Mouse (Mus musculus) forebrain, embryonic 14.5 days (tissue): ENCODE measurements around the gene Ssx9. TPM values are rescaled to one million over a fixed set of nuclear protein-coding genes. Genes with fewer than 3 reads are reported as not detected.
"Not testable (repeated sequence)": the region's sequence is repeated elsewhere in the genome, so short reads cannot be mapped to it uniquely, and the experiment has no call there.

ENCODE experiments used
- ATAC-seq: fragments of 200-750 bp; cut with Nextera tagmentation; 2 replicates; pipeline ENCODE4 v1.8.0; 2017; ENCODE audit warnings: mild to moderate bottlenecking, moderate library complexity
- DNase-seq: peaks from one replicate; pipeline ENCODE4 v3.0.0-alpha.2; 2015; ENCODE audit warnings: low spot score
- H3K27ac ChIP-seq: fragments of 300-500 bp; sonication (generic); 2 replicates; pipeline ENCODE4 v1.5.1; 2014; ENCODE audit warnings: low read depth, mild to moderate bottlenecking, control low read depth, low read length, moderate library complexity
- H3K27me3 ChIP-seq: fragments of 300-500 bp; sonication (generic); replicated peaks from 2 replicates; pipeline ENCODE4 v1.6.1; 2014; ENCODE audit warnings: low read length, control low read depth, mixed read lengths; ENCODE audit not compliant: control insufficient read depth, insufficient read depth
- H3K36me3 ChIP-seq: fragments of 300-500 bp; sonication (generic); 2 replicates; pipeline ENCODE4 v1.6.1; 2014; ENCODE audit warnings: low read length, control low read depth; ENCODE audit not compliant: control insufficient read depth, insufficient read depth
- H3K4me1 ChIP-seq: fragments of 300-500 bp; sonication (generic); 2 replicates; pipeline ENCODE4 v1.6.1; 2014; ENCODE audit warnings: antibody characterized with exemption, low read length, control low read depth; ENCODE audit not compliant: control insufficient read depth, insufficient read depth
- H3K4me2 ChIP-seq: fragments of 300-500 bp; sonication (generic); 2 replicates; pipeline ENCODE4 v1.6.1; 2014; ENCODE audit warnings: mild to moderate bottlenecking, control low read depth, low read length
- H3K4me3 ChIP-seq: fragments of 300-500 bp; sonication (generic); 2 replicates; pipeline ENCODE4 v1.5.1; 2014; ENCODE audit warnings: low read depth, low read length, control low read depth
- H3K9ac ChIP-seq: fragments of 300-500 bp; sonication (generic); 2 replicates; pipeline ENCODE4 v1.6.1; 2014; ENCODE audit warnings: mild to moderate bottlenecking, low read length, control low read depth, moderate library complexity
- H3K9me3 ChIP-seq: fragments of 300-500 bp; sonication (generic); replicated peaks from 2 replicates; pipeline ENCODE4 v1.6.1; 2016; ENCODE audit warnings: low read length, control low read depth, mixed read lengths; ENCODE audit not compliant: control insufficient read depth
- WGBS: fragments of 180-500 bp; shearing (Covaris S2); extraction: QIAGEN DNeasy Blood & Tissue Kit; methylation state at CpG from one replicate; pipeline ENCODE4 v1.1.7; 2014; 5-methylcytosine and 5-hydroxymethylcytosine counted together
- polyA plus RNA-seq: library from polyadenylated mRNA; unstranded; fragments of >200 nt; fragmentation: Nextera tagmentation; extraction: Ambion mirVana; gene quantifications from 2 replicates; pipeline ENCODE4 v1.2.1, GENCODE M21; 2014

Ssx9 gene
- not detected in 2 replicates for polyA plus RNA-seq

GRCm38 (mm10) chrX:8748132-8748531, at the start of gene Ssx9:
Gene Ssx9, plus strand, starts transcription at chrX:8748432.
- not testable (repeated sequence) for ATAC-seq, H3K4me3 ChIP-seq, H3K9me3 ChIP-seq, H3K9ac ChIP-seq, H3K4me1 ChIP-seq, H3K27ac ChIP-seq, H3K27me3 ChIP-seq, DNase-seq, H3K4me2 ChIP-seq, H3K36me3 ChIP-seq
- 63% methylated on average over 2 of the region's 2 CpGs for WGBS

- Histone ChIP-seq H3K9me3 (no peaks in the 10 kb centered on the region), H3K4me1 (no peaks in the 10 kb centered on the region), H3K9ac (no peak overlapping the region), H3K27ac (no peak overlapping the region), H3K36me3 (no peaks in the 10 kb centered on the region), H3K27me3 (no peaks in the 10 kb centered on the region), H3K4me2 (no peak overlapping the region), H3K4me3 (no peak overlapping the region)
- 61% methylated on average over 5 of the region's 5 CpGs for WGBS
- ATAC-seq = no peak
- peak; percentile 0 for DNase-seq
Measured at GRCm38 (mm10) chrX:8732907-8733306, 15.3 kb upstream of the Ssx9 start.

DNA sequence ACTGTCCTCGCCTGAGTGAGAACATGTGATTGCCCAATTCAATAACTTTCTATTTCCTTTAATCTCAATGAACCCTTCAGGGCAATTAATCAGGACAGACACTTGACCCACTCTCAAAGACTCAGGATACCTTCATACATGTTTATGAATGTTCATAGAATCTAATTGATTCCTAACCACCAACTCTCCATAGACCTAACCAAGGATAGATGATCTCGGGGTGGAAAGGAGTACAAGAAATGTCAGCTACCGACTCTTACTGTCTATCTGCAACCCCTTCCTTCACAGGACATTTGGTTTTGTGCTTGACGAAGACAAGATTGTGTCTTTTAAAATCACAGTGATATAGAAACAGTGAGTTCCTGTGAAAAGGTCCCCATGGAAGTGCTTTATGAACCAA, 55.2 kb downstream of the Ssx9 start, which contains the start of gene Ssxb5:
Gene Ssxb5 (plus strand): TSS at position 301 of the 400 bp plus-strand sequence.
- not testable (repeated sequence) for H3K27ac ChIP-seq, H3K36me3 ChIP-seq, H3K27me3 ChIP-seq, DNase-seq, H3K9me3 ChIP-seq, H3K4me3 ChIP-seq, H3K4me1 ChIP-seq, ATAC-seq, H3K9ac ChIP-seq, H3K4me2 ChIP-seq
- 80% methylated on average over 4 of the region's 4 CpGs for WGBS

Other genes with a start within 250 kb of the Ssx9 start
- not detected in 2 replicates for gene Gm14459, start 223.5 kb upstream of the Ssx9 start, polyA plus RNA-seq
- not detected in 2 replicates for gene Ssxb6, start 200.2 kb upstream of the Ssx9 start, polyA plus RNA-seq
- not detected in 2 replicates for gene Ssxb3, start 156.6 kb upstream of the Ssx9 start, polyA plus RNA-seq
- not detected in 2 replicates for gene Ssxb8, start 57.6 kb upstream of the Ssx9 start, polyA plus RNA-seq
- not detected in 2 replicates for gene Ssxb5, start 55.3 kb downstream of the Ssx9 start, polyA plus RNA-seq
- gene Gm6592, start 95.6 kb downstream of the Ssx9 start, polyA plus RNA-seq = not detected in 2 replicates
- not detected in 2 replicates for gene Gm5751, start 125.8 kb downstream of the Ssx9 start, polyA plus RNA-seq
- gene B630019K06Rik, start 143.9 kb downstream of the Ssx9 start, polyA plus RNA-seq = 15.2 and 15.6 TPM in 2 replicates
- gene Fthl17b, start 214.5 kb downstream of the Ssx9 start, polyA plus RNA-seq = not detected in 2 replicates
- gene Fthl17c, start 228.1 kb downstream of the Ssx9 start, polyA plus RNA-seq = not detected in 2 replicates
- not detected in 2 replicates for gene Fthl17d, start 238.3 kb downstream of the Ssx9 start, polyA plus RNA-seq